Mouse (Mus musculus): ENCODE data around the gene Capn12. TPM values are rescaled to one million over a fixed set of nuclear protein-coding genes. Genes with fewer than 3 reads are reported as not detected.

Capn12 gene
- polyA plus RNA-seq (2015; fragmentation: Nextera tagmentation; extraction: Ambion mirVana): 0.26 and 0.55 TPM in 2 replicates

GRCm38 (mm10) chr7:28881199-28881598 lies at the start of gene Capn12:
Capn12 (plus strand) TSS chr7:28881422.

GRCm38 (mm10) chr7:28833723-28834347 lies 47.4 kb upstream of the Capn12 start, which contains the start of gene Lgals4:
Lgals4 (plus strand) TSS chr7:28833854.

GRCm38 (mm10) chr7:28863540-28863939 lies 17.7 kb upstream of the Capn12 start, which contains the start of gene Lgals7:
Lgals7 (plus strand) TSS chr7:28863853.

Other genes starting within 250 kb of the Capn12 start
- gene Fbxo27, start 188.6 kb upstream of the Capn12 start, polyA plus RNA-seq (2015; fragmentation: Nextera tagmentation; extraction: Ambion mirVana): 0.30 and 1.4 TPM in 2 replicates
- gene Fbxo17, start 164.6 kb upstream of the Capn12 start, polyA plus RNA-seq (2015; fragmentation: Nextera tagmentation; extraction: Ambion mirVana): 3.4 and 4.0 TPM in 2 replicates
- 95.7 and 96.0 TPM in 2 replicates for gene Mrps12, start 139.6 kb upstream of the Capn12 start, polyA plus RNA-seq (2015; fragmentation: Nextera tagmentation; extraction: Ambion mirVana)
- 12.4 and 13.7 TPM in 2 replicates for gene Sars2, start 139.4 kb upstream of the Capn12 start, polyA plus RNA-seq (2015; fragmentation: Nextera tagmentation; extraction: Ambion mirVana)
- gene Ccer2, start 125.2 kb upstream of the Capn12 start, polyA plus RNA-seq (2015; fragmentation: Nextera tagmentation; extraction: Ambion mirVana): not detected in 2 replicates
- gene Sirt2, start 114.7 kb upstream of the Capn12 start, polyA plus RNA-seq (2015; fragmentation: Nextera tagmentation; extraction: Ambion mirVana): 32.7 and 34.8 TPM in 2 replicates
- gene Nfkbib, start 113.9 kb upstream of the Capn12 start, polyA plus RNA-seq (2015; fragmentation: Nextera tagmentation; extraction: Ambion mirVana): 29.1 and 31.6 TPM in 2 replicates
- 21.2 and 30.9 TPM in 2 replicates for gene Rinl, start 92.5 kb upstream of the Capn12 start, polyA plus RNA-seq (2015; fragmentation: Nextera tagmentation; extraction: Ambion mirVana)
- 185 and 205 TPM in 2 replicates for gene Hnrnpl, start 72.9 kb upstream of the Capn12 start, polyA plus RNA-seq (2015; fragmentation: Nextera tagmentation; extraction: Ambion mirVana)
- 119 and 141 TPM in 2 replicates for gene Ech1, start 56.2 kb upstream of the Capn12 start, polyA plus RNA-seq (2015; fragmentation: Nextera tagmentation; extraction: Ambion mirVana)
- gene Lgals4, start 47.6 kb upstream of the Capn12 start, polyA plus RNA-seq (2015; fragmentation: Nextera tagmentation; extraction: Ambion mirVana): 9.9 and 12.8 TPM in 2 replicates
- gene Lgals7, start 17.6 kb upstream of the Capn12 start, polyA plus RNA-seq (2015; fragmentation: Nextera tagmentation; extraction: Ambion mirVana): 4.4 and 4.8 TPM in 2 replicates
- 114 and 117 TPM in 2 replicates for gene Actn4, start 80.9 kb downstream of the Capn12 start, polyA plus RNA-seq (2015; fragmentation: Nextera tagmentation; extraction: Ambion mirVana)
- 346 and 382 TPM in 2 replicates for gene Eif3k, start 100.4 kb downstream of the Capn12 start, polyA plus RNA-seq (2015; fragmentation: Nextera tagmentation; extraction: Ambion mirVana)
- 50.9 and 57.2 TPM in 2 replicates for gene Map4k1, start 100.6 kb downstream of the Capn12 start, polyA plus RNA-seq (2015; fragmentation: Nextera tagmentation; extraction: Ambion mirVana)
- gene Ryr1, start 243.8 kb downstream of the Capn12 start, polyA plus RNA-seq (2015; fragmentation: Nextera tagmentation; extraction: Ambion mirVana): 0.17 and 0.24 TPM in 2 replicates